Mouse (Mus musculus): ENCODE measurements around the gene Ctrc.

Ctrc gene

GRCm38 (mm10) chr4:141845999-141846398 is at the start of gene Ctrc:
Gene Ctrc, minus strand, starts transcription at chr4:141846359.
- no peak for DNase-seq (ENCODE audit: low spot score)

GRCm38 (mm10) chr4:141895772-141896171 is 49.6 kb upstream of the Ctrc start:
- no peak for DNase-seq (ENCODE audit: low spot score)

GRCm38 (mm10) chr4:141893157-141893784 is 47.1 kb upstream of the Ctrc start:
- no peak for DNase-seq (ENCODE audit: low spot score)

GRCm38 (mm10) chr4:141886385-141886968 is 40.3 kb upstream of the Ctrc start:
- peak; percentile 42 for DNase-seq (ENCODE audit: low spot score)

GRCm38 (mm10) chr4:141885451-141885850 is 39.3 kb upstream of the Ctrc start:
- DNase-seq (ENCODE audit: low spot score) = no peak

- no peak for DNase-seq (ENCODE audit: low spot score)
Measured at GRCm38 (mm10) chr4:141882858-141883257, 36.7 kb upstream of the Ctrc start.

GRCm38 (mm10) chr4:141881950-141882349 is 35.8 kb upstream of the Ctrc start:
- no peak for DNase-seq (ENCODE audit: low spot score)

GRCm38 (mm10) chr4:141881289-141881914 is 35.2 kb upstream of the Ctrc start:
- no peak for DNase-seq (ENCODE audit: low spot score)

- peak; percentile 45 for DNase-seq (ENCODE audit: low spot score)
Measured at GRCm38 (mm10) chr4:141879875-141880274, 33.7 kb upstream of the Ctrc start.

GRCm38 (mm10) chr4:141879074-141879473 is 32.9 kb upstream of the Ctrc start:
- DNase-seq (ENCODE audit: low spot score) = no peak

GRCm38 (mm10) chr4:141878621-141879020 is 32.5 kb upstream of the Ctrc start:
- DNase-seq (ENCODE audit: low spot score) = no peak

GRCm38 (mm10) chr4:141875481-141876108 is 29.4 kb upstream of the Ctrc start:
- no peak for DNase-seq (ENCODE audit: low spot score)

- peak; percentile 90 for DNase-seq (ENCODE audit: low spot score)
Measured at GRCm38 (mm10) chr4:141874601-141875460, 28.7 kb upstream of the Ctrc start, which contains the start of gene Efhd2. Gene Efhd2, minus strand, starts transcription at chr4:141874920.

- no peak for DNase-seq (ENCODE audit: low spot score)
Measured at GRCm38 (mm10) chr4:141874111-141874600, 28.0 kb upstream of the Ctrc start.

- DNase-seq (ENCODE audit: low spot score) = no peak
Measured at GRCm38 (mm10) chr4:141872977-141873376, 26.8 kb upstream of the Ctrc start.

- DNase-seq (ENCODE audit: low spot score) = no peak
Measured at GRCm38 (mm10) chr4:141871909-141872308, 25.8 kb upstream of the Ctrc start.

GRCm38 (mm10) chr4:141871333-141871725 is 25.2 kb upstream of the Ctrc start:
- DNase-seq (ENCODE audit: low spot score) = no peak

- DNase-seq (ENCODE audit: low spot score) = no peak
Measured at GRCm38 (mm10) chr4:141870666-141871332, 24.6 kb upstream of the Ctrc start.

- DNase-seq (ENCODE audit: low spot score) = no peak
Measured at GRCm38 (mm10) chr4:141869436-141870215, 23.5 kb upstream of the Ctrc start.

GRCm38 (mm10) chr4:141868051-141868450 is 21.9 kb upstream of the Ctrc start:
- no peak for DNase-seq (ENCODE audit: low spot score)
